Mouse (Mus musculus) lung, embryonic 14.5 days (tissue): ENCODE data around the gene Lhfp. TPM values are rescaled to one million over a fixed set of nuclear protein-coding genes. Genes with fewer than 3 reads are reported as not detected.
A peak's percentile ranks its signal among the peaks of the same experiment; 100 is the strongest.

ENCODE experiments used
- ATAC-seq: fragments of 200-750 bp; cut with Nextera tagmentation; 2 replicates; pipeline ENCODE4 v1.8.0; 2017; ENCODE audit warnings: mild to moderate bottlenecking, moderate TSS enrichment, moderate library complexity; ENCODE audit not compliant: insufficient read depth
- DNase-seq: peaks from one replicate; pipeline ENCODE4 v3.0.0-alpha.2; 2015
- H3K27ac ChIP-seq: fragments of 300-500 bp; sonication (generic); 2 replicates; pipeline ENCODE4 v1.5.1; 2014; ENCODE audit warnings: low read depth, mild to moderate bottlenecking, moderate library complexity
- H3K27me3 ChIP-seq: fragments of 300-500 bp; sonication (generic); 2 replicates; pipeline ENCODE4 v1.6.1; 2014; ENCODE audit warnings: low read length, control low read depth; ENCODE audit not compliant: insufficient read depth
- H3K36me3 ChIP-seq: fragments of 300-500 bp; sonication (generic); 2 replicates; pipeline ENCODE4 v1.6.1; 2014; ENCODE audit warnings: control low read depth; ENCODE audit not compliant: insufficient read depth
- H3K4me1 ChIP-seq: fragments of 300-500 bp; sonication (generic); 2 replicates; pipeline ENCODE4 v1.6.1; 2014; ENCODE audit warnings: antibody characterized with exemption, control low read depth; ENCODE audit not compliant: insufficient read depth
- H3K4me2 ChIP-seq: fragments of 300-500 bp; sonication (generic); 2 replicates; pipeline ENCODE4 v1.6.1; 2014; ENCODE audit warnings: mild to moderate bottlenecking
- H3K4me3 ChIP-seq: fragments of 300-500 bp; sonication (generic); 2 replicates; pipeline ENCODE4 v1.5.1; 2014; ENCODE audit warnings: low read depth, low read length
- H3K9ac ChIP-seq: fragments of 300-500 bp; sonication (generic); 2 replicates; pipeline ENCODE4 v1.6.1; 2014
- H3K9me3 ChIP-seq: fragments of 300-500 bp; sonication (generic); 2 replicates; pipeline ENCODE4 v1.6.1; 2016; ENCODE audit warnings: low read depth, low read length, control low read depth
- CTCF ChIP-seq: IDR thresholded peaks from 2 replicates; pipeline ENCODE4 v1.5.1; 2016; ENCODE audit warnings: antibody characterized with exemption, low read depth
- WGBS: fragments of 180-500 bp; shearing (Covaris S2); extraction: QIAGEN DNeasy Blood & Tissue Kit; methylation state at CpG from one replicate; pipeline ENCODE4 v1.1.7; 2014; 5-methylcytosine and 5-hydroxymethylcytosine counted together
- polyA plus RNA-seq: library from polyadenylated mRNA; unstranded; fragments of >200 nt; fragmentation: Nextera tagmentation; extraction: Ambion mirVana; gene quantifications from 2 replicates; pipeline ENCODE4 v1.2.1, GENCODE M21; 2014

Gene Lhfp
- polyA plus RNA-seq, 1 experiment from 2014 or later, result 63.8 TPM

GRCm38 (mm10) chr3:53089921-53090320 lies 48.6 kb downstream of the Lhfp start:
- no peaks in the 10 kb centered on the region for H3K36me3 ChIP-seq
- H3K4me3 ChIP-seq, result no peak overlapping the region
- no peak for DNase-seq
- no peak for ATAC-seq
- no peak overlapping the region for H3K9ac ChIP-seq
- H3K4me1 ChIP-seq, result no peaks in the 10 kb centered on the region
- WGBS, result 75% methylated on average over 2 of the region's 2 CpGs
- H3K27ac ChIP-seq, result no peak overlapping the region
- H3K4me2 ChIP-seq, result no peak overlapping the region
- TF ChIP-seq CTCF, result no peak
- H3K27me3 ChIP-seq, result no peaks in the 10 kb centered on the region
- H3K9me3 ChIP-seq, result no peaks in the 10 kb centered on the region

- Histone ChIP-seq H3K4me3 (no peak overlapping the region), H3K36me3 (no peaks in the 10 kb centered on the region), H3K4me1 (peaks cover 5% of the 10 kb centered on the region; the same call in 1 of the 2 replicates), H3K27me3 (no peaks in the 10 kb centered on the region), H3K9ac (no peak overlapping the region), H3K4me2 (no peak overlapping the region), H3K27ac (no peak overlapping the region), H3K9me3 (no peaks in the 10 kb centered on the region)
- 91% methylated on average over 3 of the region's 3 CpGs for WGBS
- DNase-seq (no peak), ATAC-seq (no peak)
- no peak for TF ChIP-seq CTCF
Observed at GRCm38 (mm10) chr3:53100210-53100609, 58.9 kb downstream of the Lhfp start.

DNA sequence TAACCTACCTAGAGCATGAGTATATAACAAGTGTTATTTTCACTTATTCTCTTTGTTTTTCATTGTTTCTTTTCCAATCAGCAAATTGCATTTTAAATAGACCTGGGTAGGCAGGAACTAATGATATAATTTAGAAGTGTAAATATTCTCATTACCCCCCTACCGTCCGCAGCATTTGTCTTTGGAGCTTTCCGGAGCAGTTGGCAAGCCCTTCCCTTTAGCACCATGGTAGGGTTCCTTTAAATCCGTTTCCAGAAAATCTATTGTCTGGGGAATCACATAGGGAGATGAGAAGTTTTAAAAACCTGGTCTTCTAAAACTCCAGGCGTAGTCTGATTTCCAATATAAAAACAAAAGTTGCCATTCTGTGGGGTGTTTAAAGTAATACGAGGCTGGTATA lies 59.5 kb downstream of the Lhfp start:
- Histone ChIP-seq H3K36me3 (no peaks in the 10 kb centered on the region), H3K4me3 (no peak overlapping the region)
- WGBS, result 62% methylated on average over 6 of the region's 6 CpGs

DNA sequence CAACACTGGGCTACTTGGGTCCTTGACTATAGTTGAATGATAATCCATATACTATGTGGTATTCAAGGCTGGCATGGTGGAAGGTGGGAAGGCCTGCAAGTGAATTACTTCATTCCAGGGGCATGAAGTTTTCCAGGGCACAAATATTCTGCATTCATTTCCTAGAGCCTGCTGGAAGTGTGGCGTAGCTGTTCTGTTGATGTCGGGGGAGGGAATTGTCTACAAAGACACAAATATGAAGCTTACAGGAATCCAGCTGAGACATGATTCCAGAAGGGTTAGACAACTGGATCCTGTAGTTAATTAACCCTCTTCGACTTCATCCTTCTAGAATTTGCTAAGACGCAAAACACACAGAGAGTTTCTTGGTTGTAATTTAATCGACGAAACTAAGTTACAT lies 60.4 kb downstream of the Lhfp start:
- TF ChIP-seq CTCF, result no peak
- no peak overlapping the region for H3K9ac ChIP-seq
- H3K36me3 ChIP-seq, result no peaks in the 10 kb centered on the region
- H3K4me1 ChIP-seq, result peaks cover 5% of the 10 kb centered on the region; the same call in 1 of the 2 replicates
- no peaks in the 10 kb centered on the region for H3K27me3 ChIP-seq
- DNase-seq (peak; percentile 14), ATAC-seq (no peak)
- no peak overlapping the region for H3K4me3 ChIP-seq
- H3K27ac ChIP-seq, result no peak overlapping the region
- H3K4me2 ChIP-seq, result no peak overlapping the region
- WGBS, result 59% methylated on average over 6 of the region's 6 CpGs
- no peaks in the 10 kb centered on the region for H3K9me3 ChIP-seq

More for the DNA sequence above, 59.5 kb downstream of the Lhfp start:
- Histone ChIP-seq H3K9me3 (no peaks in the 10 kb centered on the region), H3K27me3 (no peaks in the 10 kb centered on the region), H3K9ac (no peak overlapping the region), H3K4me2 (no peak overlapping the region), H3K4me1 (peaks cover 5% of the 10 kb centered on the region; the same call in 1 of the 2 replicates), H3K27ac (no peak overlapping the region)
- TF ChIP-seq CTCF, result no peak
- no peak for ATAC-seq
- no peak for DNase-seq

DNA sequence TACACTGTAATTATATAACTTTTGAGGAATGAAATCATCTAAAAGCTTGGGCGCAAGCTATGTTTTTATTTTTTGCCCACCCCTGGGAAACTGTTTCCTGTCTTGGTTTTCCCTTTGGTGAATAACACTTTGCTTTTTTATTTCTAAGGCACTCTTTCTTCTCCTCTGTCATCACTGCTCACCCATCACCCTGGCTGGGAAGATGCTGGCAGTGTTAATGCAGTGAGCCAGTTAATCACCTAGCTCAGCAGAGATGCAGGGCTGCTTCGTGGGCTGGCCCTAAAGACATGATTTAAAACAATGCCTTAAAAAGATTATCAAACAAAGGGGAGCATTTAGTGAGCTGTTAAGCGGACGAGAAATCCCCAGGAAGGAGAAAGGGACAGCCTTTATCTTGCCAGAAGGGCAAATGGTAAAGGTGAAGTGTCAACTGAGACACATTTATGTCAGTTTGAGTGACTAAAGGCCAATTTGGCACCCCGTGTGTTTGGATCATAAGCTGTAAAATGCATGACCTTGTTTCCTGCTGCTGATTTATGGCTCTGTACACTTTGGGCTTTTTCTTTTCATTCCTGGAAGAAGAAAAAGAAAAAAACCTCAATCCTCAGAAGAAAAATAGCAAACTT lies 60.9 kb downstream of the Lhfp start:
- Histone ChIP-seq H3K4me3 (no peak overlapping the region), H3K36me3 (no peaks in the 10 kb centered on the region), H3K27me3 (no peaks in the 10 kb centered on the region), H3K4me1 (peaks cover 5% of the 10 kb centered on the region; the same call in 1 of the 2 replicates), H3K9ac (no peak overlapping the region), H3K4me2 (no peak overlapping the region), H3K27ac (no peak overlapping the region), H3K9me3 (no peaks in the 10 kb centered on the region)
- ATAC-seq, result no peak
- DNase-seq, result peak; percentile 12
- TF ChIP-seq CTCF, result no peak
- 25% methylated on average over 5 of the region's 5 CpGs for WGBS

DNA sequence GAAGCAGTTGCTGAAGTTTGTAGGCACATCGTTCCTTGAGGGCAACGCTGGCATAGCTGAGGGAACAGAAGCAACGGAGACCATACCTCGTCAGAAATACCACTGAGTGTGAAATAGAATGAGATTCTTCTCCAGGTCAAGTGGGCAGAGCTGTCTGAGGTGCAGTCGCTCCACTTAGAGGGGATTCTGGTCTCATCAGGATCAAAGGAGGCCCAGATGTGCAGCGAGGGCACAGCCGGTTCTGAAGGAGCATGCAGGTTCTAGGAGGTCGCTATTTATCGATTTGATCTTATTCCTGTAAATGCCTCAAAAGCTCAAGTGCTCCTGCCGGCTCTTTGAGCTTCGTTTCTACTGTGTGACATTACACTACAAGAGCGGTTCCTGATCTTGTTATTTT lies 61.4 kb downstream of the Lhfp start:
- no peaks in the 10 kb centered on the region for H3K27me3 ChIP-seq
- no peaks in the 10 kb centered on the region for H3K36me3 ChIP-seq
- TF ChIP-seq CTCF, result no peak
- H3K9ac ChIP-seq, result no peak overlapping the region
- no peaks in the 10 kb centered on the region for H3K9me3 ChIP-seq
- no peak overlapping the region for H3K4me2 ChIP-seq
- DNase-seq (no peak), ATAC-seq (no peak)
- WGBS, result 24% methylated on average over 12 of the region's 12 CpGs
- peaks cover 5% of the 10 kb centered on the region; the same call in 1 of the 2 replicates for H3K4me1 ChIP-seq
- no peak overlapping the region for H3K27ac ChIP-seq
- H3K4me3 ChIP-seq, result no peak overlapping the region

DNA sequence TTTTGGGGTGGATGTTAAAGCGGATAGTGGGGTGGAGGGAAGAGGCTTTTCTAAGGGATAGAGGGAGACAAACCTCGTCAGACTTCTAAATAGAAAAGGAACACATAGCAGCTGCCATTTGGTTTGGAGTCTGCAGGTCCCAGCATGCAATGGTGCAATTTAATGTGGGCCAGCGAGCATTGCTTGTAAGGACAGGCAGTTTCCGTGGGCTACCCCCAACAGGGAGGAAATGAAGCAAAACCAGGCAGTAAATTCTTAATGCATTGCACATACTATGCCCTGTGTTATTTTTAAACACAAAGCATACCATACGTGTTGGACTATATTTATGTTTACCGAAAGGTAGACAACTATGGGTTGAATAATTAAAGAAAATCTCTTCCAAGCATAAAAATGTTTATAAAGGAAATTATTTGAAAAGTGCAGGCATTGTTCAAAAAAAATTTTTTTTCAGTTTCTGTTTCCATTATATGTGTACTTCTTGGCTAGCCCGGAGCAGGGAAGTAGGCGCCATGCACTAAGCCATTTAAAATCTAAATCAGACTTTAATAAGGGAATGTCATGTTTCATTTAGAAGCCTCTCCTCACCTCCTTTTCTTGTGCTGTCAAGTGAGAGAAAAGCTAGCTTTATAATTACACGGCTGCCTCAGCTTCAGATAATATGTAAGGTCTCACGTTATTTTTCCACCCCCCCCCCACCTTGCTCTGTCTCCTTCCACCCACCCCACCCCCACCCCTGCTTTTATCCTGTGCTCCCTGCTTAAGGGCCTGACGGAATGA lies 67.5 kb downstream of the Lhfp start:
- H3K4me1 ChIP-seq, result no peaks in the 10 kb centered on the region
- H3K4me3 ChIP-seq, result no peak overlapping the region
- no peak for ATAC-seq
- WGBS, result 62% methylated on average over 11 of the region's 11 CpGs
- no peak overlapping the region for H3K27ac ChIP-seq
- H3K4me2 ChIP-seq, result no peak overlapping the region
- H3K9me3 ChIP-seq, result peaks cover 3% of the 10 kb centered on the region; the same call in 1 of the 2 replicates
- no peaks in the 10 kb centered on the region for H3K36me3 ChIP-seq
- H3K9ac ChIP-seq, result no peak overlapping the region
- H3K27me3 ChIP-seq, result no peaks in the 10 kb centered on the region
- peak; percentile 25 for DNase-seq
- TF ChIP-seq CTCF, result no peak
